Mouse (Mus musculus): ENCODE measurements at regions not wholly inside any gene's neighbourhood (a gene's known extent, or its start where the extent isn't known, plus 50 kb on each side); places are given as distances from the start of the nearest gene placed in this dataset.

DNA sequence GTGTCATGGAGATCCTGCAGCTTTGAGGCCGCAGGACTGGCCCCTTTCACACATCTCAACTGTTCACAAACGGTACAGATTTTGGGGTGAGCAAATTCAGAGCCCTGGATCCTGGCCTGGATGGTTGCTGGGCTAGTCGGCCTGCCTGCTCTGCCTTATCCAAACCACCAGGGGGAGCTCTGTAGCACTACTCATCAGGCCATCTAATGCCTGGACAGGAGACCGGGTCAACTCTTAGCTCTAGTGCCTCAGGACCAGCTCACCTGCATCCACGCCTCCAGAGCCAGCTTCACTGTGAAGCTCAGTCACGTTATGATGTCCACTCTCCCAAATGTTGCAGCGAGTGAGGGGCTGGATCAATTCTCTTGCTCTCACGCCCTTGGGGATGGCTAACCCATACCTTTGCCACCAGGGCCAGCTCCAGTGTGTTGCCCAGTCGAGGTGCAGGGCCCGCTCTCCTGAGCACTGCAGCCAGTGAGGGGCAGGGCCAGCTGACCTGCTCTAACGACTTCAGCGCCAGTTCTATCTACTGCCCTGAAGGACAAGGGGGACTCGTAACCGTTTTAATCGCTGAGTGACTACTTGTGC, 206.8 kb downstream of the Etnk1 start:
- peak; percentile 86 to 92 for DNase-seq

DNA sequence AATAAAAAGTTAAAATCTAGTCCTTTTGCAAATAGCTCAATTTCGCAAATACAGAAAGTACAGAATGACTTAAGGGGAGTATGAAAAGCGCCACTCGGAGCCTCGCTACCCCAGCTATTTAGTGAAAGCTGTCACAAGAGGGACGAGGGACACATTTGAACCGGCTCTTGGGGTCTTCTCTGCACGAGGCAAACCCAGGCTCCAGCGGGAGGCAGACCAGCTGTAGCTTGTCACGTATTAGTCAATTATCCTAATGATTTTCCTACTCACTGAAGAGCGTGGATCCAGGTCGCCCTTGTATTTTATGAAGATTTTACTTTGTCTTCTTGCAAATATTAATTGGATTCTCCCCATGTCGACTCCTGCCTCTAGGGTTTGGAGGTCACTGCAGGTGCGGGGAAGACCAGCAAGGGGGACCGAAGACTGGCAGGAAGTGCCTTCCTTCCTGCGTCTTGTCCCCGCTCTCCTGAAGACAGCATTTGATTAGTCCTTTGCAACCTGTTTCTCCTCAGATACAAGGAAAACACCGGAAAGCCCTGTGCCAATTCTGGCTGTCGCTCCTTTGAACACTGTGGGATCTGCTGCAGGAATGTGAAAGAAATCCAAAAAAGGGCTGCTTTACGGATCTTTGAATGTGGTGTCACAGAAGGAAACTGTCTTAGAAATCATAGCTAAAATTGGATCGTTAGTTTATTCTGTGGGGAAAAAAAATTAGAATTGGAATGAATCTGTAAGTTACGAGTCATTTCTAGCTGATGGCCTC, 209.1 kb downstream of the Etnk1 start:
- peak in 1 of 2 experiments; percentile 19 for DNase-seq

DNA sequence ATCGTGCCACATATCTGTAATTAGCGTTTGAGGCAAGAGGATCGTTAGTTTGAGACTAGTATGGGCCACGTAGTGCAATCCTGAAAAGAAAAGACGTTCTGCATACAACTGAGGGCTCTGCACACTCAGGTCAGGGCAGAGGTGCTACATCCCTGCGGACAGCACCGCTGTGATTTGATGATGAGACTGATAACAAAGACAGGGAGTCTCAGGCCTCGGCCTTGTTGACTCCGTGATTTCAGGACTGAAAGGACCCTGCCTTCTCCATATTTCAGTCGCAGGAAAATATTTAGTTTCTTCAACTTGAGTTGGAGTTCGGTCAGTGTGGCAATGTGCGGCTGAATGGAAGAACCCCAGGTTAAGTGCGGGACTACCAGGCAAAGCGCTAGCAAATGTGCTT, 210.1 kb downstream of the Etnk1 start:
- no peak for DNase-seq

DNA sequence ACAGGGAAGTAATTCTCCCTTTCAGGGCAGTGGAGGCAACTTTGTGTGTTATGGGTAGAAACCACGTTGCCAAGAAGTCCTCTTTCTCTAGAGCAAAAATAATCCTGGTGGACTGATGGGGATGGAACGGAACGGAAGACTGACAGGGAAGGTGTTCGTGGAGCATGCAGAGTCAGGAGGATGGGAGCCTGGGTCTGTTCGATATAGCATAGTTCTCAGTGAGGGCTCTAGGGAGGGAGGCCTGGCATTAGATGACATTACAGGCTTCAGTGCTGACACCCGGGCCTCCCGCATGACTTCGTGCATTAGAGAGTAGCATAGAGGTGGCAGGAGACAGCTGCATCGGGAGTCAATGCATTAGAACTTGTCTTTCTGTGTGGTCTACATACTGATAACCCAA, 211.1 kb downstream of the Etnk1 start:
- no peak for DNase-seq

DNA sequence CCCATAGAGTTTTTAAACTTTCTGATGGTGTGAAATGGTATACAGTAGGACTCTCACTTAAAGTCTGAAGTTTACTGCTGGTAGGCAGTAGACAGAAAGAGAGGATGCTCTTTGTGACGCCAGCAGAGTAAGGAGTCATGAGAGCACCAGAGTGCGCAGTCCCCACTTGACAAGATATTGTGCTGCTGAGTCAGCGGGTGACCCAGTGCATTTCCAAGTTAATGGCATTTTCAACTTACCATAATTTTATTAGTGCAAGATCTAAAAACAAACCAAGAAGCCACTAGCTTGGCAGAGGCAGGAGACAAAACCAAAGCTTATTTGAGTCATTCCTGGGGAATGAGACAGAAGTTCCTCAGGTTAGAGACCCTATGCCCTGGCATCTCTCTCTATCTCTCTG, 213.5 kb downstream of the Etnk1 start:
- DNase-seq: no peak

DNA sequence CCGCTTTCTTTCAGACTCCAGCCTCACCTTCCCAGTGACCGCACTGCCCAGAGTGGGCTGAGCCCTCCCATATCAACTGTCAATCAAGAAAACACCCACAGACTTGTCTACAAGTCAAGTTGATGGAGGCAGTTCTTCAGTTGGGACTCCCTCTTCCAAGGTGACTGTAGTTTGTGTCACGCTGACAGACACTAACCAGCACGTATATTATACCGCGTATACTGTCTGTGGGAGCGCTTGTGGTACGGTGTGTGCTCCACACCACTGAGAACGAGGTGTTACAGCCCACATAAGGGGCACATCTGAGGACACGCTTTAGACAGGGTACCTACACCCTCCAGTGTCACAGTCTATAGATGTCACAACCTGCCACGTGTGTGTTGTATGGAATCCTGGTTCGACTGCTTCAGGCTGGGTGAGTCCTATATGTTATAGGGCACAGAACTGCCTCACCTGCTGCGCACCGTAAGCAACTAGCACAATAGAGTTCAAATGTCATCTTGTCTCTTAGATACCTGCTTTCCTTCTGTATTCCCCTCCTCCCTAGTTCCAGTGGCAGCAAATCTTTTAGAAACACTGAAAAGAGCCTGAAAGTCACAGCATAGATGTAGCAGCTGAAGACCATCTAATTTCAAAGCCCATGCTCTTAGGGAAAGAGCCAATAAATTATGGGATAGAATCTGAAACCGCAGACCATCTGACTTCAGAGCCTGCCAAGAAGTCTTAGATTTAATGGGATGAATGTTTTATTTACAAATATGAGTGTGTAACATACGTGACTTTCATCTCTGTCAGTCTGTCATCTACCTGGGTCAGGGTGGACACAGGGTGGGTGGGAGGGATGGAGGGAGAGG, 219.8 kb downstream of the Etnk1 start:
- no peak for DNase-seq

DNA sequence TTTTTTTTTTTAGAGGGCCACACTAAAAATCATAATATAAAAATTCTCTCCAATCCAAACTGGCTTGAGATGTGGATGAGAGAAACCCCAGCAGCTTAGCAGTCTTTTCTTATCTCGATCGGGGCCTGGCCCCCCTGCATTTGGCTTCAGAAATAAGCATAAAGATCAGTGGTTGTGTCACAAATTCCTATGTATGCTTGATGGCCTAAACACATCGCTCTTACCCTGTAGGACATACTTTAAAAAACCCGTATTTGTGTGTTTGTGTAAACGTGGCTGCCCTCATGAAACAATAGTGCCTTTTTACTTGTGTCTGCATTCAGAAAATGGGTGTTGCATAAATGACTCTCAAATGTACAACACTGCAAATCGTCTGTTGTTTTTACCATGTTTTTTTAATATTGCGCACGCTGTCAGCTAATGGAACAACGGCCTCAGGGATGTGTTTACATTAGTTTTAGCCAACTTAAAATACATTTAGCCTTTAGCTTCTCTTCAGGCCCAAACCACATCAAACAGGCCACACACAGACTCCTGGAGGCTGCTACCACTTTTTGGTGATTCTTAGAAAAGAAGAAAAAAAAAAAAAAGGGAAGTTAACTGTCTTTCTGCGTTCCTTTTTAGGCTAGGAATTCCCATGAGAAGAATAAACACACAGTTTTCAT, 226.7 kb downstream of the Etnk1 start:
- no peak for DNase-seq

DNA sequence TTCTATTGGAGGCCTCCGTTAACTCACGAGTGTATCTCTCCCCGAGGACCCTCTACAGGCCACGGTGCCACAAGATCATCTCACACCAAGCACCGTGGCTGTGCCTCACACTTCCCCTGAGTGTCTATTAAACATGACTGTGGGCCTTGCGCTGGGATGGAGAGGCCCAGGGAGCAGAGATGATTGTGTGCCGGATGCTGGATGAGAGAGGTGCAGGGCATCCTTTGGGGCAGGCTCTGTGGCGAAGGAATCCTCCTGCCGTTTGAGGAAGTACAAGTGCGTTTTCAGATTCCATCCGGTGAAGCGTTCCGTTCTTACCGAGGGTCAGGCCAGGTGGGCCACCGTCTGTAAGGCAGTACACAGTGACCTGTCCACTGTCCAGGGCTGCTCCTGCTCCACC, 227.4 kb downstream of the Etnk1 start:
- no peak for DNase-seq

DNA sequence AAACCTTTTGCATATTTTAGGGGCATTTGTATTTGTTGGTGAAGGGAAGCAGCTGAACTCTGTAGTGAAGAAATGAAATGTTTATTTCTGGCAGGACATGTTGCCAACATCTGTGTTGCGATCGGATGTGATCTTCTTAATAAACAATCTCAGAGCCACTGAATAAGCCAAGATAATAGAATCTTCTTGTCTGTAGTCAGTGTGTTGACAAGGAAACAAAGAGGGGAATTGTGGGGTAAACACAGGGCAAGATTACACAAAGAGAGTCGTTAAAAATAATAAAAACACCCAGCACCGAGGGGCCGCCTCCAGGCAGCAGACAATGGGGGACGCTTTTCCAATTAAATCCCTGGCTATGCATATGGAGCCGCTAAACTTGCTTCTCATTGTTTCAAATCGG, 234.4 kb downstream of the Etnk1 start:
- no peak for DNase-seq

DNA sequence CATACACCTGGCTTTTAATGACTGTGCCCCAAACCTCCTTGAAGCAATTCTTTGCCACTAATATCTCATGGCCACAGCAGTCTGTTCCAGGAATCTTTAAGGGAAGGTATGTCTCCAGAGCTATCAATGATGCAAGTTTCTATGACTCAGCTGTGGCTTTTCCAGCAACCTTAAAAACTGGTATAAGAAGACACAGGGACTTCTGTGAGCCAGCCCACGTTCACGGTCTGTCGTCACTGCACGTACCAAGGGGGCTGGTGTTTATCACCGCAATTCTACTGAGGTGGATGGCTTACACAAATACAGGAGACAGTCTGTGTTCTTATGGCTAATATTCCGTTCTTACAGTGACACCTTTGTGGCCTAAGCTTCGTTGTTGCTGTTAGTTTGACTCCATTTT, 234.9 kb downstream of the Etnk1 start:
- no peak for DNase-seq

DNA sequence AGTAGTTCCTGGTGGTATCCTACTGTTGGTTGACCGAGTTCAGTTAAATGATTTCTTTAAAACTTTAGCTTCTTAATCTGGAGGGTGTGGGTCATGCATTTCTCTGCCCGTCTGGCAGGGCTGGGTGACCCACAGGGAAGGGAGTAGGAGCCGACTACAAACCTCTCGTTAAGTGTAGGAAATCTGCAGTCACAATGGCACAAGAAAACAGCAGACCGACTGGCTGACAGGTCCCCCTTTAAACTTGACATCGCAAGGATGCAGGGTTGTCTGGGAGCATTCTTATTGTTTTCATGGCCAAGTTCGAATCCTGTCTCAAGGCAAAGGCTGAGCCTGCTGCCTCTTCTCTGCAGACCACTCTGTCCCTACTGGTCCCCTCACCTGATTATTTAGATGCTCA, 235.7 kb downstream of the Etnk1 start:
- DNase-seq: no peak

DNA sequence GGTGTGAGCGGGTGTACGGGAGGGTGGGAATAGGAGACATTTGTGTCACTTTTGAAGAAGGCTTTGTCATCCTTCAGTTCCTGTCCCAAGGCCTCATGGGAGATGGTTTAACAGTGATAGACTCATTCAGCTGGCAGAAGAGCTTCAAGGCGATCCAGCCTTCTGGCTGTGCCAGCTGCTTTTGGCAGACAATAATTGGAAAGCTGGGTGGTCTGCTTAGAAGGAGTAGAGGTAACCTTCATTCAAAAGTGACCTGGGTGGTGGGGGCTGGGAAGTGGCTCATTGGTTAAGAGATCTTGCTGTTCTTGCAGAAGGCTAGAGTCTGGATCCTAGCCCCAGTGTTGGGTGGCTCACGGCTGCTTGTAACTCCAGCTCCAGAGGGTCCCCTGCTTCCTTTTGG, 237.5 kb downstream of the Etnk1 start:
- peak; percentile 48 to 65 for DNase-seq

DNA sequence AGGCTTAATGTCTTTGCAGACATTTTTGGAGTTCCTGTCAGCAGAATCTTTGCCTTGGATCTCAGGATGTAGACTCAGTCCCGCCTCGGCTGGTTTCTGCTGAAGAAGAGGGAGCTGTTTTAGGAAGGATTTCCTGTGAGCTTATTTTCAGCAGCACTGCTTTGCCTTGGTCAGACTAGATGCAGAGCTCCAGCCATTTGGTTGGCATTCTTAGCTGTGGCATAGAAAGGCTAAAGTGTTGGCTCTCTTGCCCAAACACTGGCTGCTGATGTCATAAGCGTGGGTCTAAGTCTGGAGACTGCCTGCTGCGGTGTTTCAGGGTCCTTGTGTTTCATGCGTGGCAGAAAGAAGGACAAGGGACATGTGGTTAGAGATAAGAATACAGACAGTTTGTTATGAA, 245.0 kb downstream of the Etnk1 start:
- DNase-seq: no peak

DNA sequence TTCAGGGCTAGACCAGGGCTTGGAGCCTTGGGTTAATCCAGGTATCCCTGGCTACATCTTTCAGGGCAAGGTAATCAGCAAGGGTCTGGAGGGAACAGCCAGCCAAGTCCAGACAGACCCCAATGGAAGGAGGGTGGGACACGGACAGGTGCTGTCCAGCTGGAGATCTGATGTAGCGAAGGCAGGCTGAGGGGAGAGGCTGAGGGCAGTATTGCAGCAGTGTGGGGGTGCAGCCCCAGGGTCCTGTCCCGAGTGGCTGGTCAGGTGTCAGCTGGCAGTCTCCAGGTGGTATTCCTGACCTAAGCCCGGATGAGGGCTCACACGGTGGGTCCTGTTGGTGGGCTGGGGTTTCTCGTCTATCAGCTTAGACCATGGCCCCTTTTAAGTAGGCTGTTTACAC, 245.7 kb downstream of the Etnk1 start:
- DNase-seq: no peak

DNA sequence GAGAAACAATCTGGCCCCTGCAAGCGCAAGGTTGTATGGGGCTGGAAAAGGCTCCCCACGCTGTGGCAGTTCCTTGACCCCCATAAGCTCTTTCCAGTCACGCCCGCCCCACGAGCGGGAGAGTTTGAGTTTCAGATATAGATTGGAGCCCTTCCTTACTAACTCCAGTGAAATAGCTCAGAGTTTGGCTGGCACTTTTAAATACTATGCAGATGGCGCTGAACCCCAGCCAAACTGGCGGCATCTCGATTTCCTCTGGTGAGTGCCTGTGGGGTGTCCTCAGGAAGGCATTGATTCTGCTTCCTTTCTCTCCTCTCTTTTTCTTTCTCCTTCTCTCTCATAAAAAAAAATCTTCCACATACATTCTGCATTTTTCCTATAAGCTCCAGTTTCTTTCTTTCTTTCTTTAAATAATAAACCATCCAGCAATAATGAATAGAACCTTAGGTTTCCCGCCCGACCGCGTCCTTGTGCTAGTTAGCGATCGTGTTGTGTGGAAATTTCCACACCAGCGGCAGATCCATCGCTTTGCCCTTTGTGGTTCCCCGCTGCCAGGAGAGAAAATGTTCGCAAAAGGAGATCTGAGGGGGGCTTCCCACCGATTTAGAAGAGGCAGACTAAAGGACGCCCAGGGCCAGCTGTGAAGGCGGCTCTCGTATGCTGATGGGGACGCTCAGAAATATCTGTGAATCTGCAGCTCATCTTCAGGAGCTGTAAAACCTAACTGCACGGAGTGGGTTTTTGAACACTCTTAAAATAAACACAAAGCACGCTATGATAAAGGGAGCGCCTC, 247.8 kb downstream of the Etnk1 start:
- peak; percentile 93 to 94 for DNase-seq

DNA sequence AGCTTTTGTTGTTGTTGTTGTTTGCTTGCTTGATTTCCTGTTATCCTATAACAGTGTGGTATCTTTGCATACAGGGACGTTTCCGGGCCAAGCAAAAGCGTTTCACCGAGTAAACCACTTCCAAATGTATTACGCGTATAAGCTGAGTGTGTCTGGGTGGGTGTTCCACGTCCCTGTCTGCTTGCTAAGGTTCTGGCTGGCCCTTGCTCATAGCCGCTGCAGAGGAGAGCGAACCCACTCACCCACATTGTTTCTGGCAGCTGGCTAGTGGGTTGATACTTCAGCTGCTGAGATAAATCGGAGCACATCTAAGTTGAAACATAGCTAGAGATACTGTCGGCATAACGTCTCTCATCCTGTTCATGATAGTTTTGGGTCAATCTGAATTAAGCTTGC, 248.4 kb downstream of the Etnk1 start:
- DNase-seq: peak; percentile 44 to 51

DNA sequence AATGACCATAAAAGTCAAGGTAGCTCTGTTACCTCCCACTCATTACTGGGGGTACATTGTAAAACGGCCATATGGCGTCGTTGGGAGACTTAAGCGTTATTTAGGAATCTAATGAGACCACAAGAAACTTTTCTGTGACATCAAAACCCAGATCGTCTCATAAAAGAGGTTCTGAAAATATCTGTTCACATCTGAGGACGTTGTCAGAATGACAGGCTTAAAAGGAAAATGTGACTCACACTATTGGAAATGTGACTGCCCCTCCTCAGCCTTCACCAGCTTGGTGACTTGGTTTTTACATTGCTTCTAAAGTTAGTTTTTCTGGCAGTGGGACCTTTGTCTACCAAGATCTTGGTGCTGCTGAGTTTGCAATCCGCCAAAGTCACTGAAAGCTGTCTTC, 252.9 kb downstream of the Etnk1 start:
- DNase-seq: no peak

DNA sequence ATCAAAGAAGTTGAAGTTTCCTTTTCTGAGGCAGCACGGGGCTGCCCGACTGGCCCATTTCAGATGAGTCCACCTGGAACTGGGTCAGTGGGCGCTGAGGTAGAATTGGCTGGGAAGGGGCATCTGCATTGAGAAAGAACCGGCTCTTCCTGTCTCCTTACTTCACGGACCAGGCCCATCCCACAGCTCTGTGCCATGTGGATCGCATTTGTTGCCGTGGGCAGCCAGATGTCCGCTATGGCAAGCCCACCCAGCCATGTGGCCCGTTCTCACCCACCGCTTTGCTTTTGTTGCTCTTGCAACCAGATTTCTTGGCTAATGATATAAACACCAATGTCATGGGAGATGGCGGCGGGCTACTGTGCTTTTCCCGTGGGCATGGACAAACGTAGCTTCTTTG, 256.0 kb downstream of the Etnk1 start:
- peak; percentile 37 to 60 for DNase-seq

DNA sequence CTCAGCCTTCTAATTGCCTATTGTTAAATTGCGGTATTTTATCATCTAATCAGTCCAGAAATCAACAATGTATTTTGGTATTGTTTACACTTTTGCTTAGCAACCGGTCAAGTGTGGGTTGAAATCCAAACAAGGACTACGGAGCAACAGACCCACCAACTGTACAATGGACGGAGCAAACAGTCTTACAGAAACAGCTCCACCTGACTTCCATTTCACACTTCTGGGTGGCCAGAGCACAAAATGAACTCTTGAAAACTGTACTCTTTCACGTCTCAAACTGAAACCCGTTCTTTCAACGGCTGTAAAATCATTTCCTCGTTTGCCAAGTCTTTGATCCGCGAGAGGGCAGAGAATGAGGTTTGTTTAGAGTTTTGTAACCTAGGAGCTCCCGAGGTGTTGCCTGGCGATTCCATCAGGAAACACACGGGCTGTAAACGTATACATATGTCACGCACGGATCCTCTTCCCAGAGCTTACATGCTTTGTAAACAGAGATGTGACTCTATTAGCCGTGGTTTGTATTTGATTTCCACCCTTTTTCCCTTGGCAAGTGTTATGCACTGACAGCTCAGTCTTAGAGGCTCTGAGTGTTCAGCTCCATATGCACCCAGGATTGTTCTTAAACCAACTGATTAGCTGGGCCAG, 258.3 kb downstream of the Etnk1 start:
- no peak for DNase-seq

DNA sequence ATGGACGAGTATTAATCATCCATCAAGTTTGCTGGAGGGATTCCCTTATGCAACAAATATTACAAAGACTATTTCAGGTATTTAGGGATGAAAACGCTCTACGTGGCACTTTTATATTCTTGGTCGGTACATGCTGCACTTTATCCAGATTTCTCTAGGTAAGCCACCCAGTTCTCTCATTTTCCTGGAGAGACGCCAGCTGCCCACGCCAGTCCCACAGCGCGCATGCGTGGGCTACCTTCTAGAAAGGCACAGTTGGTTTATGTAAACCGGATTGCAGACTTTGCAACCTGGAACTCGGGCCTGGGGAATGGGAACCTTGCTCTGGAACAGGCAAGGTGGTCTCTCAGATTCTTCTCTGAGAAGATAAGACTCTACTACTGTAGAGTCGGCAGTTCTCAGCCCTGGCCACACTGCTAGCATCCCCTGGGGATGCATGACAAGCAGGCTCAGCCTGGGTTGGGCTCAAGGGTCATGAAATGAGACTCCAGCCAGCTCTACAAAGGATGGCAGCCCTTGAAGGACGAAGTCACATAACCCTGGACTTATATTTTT, 265.0 kb downstream of the Etnk1 start:
- peak in 1 of 2 experiments; percentile 14 for DNase-seq

Measured in cerebellum, postnatal 10 days (tissue).